Mouse (Mus musculus) c-Kit-positive CD71-positive TER-119-negative erythroid progenitor cells, embryonic 14.5 days (primary cell): ENCODE results near the gene Pik3r1.

Experiments
- DNase-seq: peaks from one replicate; pipeline ENCODE4 v3.0.0-alpha.2; 2013; ENCODE audit warnings: low read depth

Pik3r1 gene

DNA sequence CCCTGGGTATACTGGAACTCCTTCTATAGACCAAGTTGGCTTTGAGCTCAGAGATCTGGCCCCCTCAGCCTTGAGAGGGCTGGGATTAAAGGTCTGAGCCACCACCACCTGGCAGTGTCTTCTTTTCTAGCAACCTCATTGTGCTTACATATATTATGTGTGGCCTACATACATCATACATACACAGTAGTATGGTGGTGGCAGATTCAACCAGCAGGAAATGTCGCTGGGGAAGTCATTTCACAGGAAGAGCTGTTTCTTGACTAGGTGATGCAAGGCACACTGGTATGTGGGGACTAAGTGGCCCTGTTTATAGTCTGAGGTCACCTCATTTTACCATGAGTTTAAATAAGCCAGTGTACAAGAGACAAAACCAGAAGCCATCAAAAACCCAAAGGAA lies 87.9 kb downstream of the Pik3r1 start:
- DNase-seq: no peak

DNA sequence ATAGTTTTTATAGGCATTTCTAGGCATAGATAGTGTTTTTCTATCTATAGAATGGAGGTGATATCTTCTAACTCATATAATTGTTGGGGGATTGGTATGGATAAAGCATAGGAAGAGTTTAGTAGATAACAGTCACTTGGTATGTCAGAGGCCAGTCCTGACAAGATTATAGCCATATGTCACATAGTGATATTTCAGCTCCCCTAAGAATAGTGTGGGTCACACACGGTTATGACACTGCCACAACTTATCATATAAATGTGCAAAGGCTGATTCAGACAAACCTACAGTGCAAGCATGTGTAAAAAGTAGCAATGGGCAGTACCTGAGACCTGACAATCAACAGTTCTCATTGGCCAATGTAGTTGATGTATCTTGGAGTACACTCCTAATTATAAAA lies 89.0 kb downstream of the Pik3r1 start:
- no peak for DNase-seq

DNA sequence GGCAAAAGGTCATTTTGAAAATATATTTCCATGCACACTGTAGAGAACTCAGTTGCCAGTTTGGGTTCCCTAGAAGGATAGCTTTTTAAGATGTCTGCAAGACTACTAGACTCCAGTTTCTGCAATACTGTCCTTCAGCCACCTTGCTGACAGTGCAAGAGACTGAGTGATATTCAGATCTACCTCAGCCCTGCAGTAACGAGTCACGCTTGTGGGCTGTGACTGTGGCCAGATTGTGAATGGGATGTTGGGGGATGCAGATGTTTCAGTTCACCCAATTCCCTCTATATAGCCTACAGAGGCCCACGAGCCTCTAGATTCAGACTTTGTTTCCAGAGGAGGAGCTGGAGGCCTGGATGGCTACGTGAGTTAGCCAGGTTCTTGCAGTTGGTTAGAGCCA lies 90.0 kb downstream of the Pik3r1 start:
- no peak for DNase-seq

DNA sequence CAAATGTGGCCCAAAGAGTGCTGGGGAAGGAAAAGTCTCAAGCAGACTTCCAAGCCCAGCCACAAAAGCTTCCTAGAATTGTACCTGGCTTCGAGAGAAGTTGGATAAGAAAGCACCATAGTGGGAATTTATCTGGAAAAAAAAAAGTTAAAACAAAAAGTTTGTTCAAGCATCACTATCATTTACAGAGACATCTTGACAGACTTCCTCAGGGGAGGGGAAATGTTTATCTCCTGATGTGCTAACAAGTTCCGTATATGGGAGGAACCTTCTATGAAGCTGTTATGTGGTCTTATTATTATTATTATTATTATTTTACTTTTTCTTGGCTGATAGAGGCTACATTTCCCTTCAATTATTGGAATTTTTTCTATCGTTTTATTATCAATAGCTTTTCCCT lies 94.1 kb downstream of the Pik3r1 start:
- DNase-seq: no peak

DNA sequence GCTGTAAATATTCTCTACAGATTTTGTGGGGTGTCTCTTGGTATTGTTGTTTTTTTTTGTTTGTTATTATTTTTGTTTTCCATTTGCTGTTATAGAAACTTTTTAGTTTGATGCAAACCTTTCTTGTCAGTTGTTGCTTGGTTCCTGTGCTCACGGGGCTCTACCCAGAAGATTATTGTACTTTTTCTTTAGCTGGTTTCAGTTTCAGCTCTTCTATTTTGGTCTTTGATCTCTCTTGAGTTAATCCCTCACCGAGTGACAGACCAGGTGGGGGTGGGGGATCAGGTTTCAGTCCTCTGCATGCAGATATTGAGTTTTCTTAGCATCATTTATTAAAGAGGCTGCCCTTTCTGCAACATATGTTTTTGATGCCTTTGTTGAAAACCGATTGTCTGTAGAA lies 99.2 kb downstream of the Pik3r1 start:
- no peak for DNase-seq

DNA sequence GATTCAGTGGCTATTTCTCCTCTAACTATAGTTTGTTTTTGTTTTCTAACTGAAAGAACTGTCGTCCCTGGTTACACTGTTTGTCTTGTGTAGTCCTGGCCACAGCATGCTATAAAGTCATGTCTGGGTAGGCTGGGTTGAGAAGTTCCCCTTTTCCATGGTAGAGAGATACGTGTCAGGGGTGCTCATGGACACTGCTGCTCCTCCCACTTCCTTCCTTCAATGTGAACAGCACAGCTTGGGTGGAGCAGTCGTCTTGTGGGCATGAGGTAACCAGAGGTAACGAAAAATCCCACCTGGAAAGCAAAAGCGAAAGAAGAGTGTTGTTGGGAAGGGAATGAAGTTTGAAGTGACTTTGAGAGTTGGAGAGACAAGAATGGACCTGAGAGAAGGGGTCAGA lies 104.0 kb downstream of the Pik3r1 start:
- no peak for DNase-seq

DNA sequence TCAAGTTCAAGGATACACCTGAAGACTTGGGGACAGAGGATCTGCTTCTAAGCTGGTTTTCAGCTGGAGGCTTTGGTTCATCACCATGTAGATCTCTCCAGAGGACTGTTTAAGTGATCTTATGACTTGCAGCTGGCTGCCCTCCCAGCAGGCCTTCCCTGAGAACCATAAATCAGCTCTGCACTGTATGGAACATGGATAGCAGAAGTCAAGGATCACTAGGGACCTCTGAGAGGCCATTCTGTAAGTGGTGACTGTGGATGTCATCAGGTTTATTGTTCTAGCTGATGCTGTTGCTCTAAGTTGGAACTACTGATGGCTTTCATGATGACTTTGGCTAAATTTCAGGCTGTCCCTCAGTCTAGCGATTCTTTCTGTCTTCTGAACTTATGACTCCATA lies 105.1 kb downstream of the Pik3r1 start:
- DNase-seq: no peak

DNA sequence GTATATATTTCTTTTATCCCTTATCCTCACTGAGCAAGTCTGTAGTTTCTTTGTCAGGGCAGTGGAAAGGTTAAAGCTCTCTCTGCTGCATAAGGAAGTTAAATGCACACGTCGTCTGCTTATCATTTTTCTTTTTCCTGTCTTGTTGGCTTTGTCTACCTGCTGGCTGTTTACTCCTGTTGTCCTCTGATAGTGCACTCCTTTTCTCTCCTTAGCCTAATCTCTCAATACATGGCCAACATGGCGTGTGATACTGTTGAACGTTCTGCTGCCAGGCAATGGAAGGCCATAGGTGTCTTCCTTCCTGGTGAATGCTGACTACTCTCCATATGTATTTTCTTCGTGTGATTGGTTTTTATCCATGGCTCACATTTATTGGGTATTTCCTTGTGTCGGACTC lies 106.5 kb downstream of the Pik3r1 start:
- peak; percentile 47 for DNase-seq

DNA sequence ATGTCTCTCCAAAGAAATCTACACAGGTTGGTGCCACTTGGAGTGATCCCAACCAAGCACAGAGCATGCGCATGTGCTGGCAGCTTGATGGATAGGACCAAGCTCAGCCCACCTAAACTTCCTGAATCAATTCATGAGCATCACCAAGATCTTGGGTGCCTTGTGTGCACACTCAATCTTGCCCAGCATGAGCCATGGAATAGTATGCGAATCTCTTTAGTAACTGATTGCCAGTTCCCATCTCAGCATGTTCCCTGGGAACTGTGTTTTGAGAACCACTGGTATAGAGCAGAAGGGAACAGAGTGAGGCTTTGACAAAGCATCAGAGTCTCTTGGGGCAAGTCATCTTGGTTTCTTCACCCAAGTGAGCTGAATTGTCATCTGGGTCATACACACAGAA lies 107.8 kb downstream of the Pik3r1 start:
- DNase-seq: no peak

DNA sequence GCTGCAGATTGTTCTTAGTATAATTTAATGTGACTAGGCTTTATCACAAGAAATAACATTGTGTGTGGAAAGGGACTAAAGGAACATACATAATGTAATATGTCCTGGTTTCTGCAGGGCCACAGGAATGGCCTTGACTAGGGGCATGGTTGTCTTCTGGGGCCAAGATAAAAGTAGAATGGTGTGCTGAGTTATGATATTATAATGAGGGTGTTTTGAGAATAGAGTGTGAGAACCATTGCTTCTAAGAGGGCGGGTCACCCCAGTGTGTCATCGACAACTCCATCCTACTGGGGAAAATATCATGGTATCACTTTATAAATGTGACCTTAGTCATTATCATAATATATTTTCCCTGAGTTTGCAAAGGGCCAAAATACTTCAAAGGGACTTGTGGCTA lies 115.9 kb downstream of the Pik3r1 start:
- no peak for DNase-seq

DNA sequence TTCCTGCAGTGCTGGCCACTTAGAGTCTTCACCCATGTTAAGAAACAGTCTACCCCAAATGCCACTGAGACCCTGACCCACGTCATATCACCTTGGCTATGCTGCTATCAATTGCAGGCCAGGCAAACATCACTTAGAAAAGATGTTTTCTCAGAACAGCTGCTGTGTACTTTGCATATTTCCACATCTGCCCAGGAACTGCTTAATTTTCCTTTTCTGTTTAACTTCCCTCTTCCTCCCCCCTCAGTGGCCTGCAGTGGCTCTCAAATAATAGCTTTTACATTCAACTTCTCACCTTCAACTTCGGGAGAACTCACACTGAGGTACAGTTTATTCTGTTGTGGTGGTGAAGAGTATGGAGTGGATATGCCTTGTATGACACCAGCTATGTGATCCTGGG lies 126.4 kb downstream of the Pik3r1 start:
- DNase-seq: no peak

DNA sequence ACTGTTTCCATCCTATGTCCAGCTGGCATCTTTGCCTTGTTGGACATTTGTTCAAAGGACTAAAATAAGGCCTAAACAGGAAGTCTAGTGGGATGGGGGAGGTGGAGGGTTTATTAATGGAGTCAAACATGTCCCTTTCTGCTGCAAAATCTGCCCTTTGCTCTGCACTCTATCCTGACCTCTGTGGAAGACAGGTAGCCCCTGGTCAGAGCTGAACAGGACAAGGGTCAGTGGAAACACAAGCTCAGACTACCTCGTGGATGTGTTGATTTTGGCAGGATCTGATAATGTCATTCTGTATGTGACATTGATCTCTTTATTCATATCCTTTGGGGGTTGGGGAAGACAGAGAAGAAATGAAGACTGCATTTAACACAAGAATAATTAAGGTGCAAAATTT lies 132.2 kb downstream of the Pik3r1 start:
- DNase-seq: no peak

DNA sequence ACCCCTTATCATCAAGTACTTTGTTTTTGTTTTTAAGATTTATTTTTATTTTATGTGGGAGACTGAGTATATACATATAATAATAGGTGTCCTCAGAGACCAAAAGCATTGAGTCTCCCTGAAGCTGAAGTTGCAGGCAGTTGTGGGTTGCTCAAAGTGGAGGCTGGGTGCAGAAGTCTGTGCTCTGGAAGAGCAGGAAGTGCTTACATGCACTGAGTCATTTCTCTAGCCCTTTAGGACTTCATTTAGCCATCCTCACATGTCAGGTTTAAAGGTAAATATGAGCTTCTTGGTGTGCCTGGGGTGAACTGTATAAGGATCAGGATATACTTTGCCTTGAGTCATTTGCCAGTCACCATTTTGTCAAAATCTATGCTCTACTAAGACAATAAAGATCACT lies 133.6 kb downstream of the Pik3r1 start:
- DNase-seq: no peak

DNA sequence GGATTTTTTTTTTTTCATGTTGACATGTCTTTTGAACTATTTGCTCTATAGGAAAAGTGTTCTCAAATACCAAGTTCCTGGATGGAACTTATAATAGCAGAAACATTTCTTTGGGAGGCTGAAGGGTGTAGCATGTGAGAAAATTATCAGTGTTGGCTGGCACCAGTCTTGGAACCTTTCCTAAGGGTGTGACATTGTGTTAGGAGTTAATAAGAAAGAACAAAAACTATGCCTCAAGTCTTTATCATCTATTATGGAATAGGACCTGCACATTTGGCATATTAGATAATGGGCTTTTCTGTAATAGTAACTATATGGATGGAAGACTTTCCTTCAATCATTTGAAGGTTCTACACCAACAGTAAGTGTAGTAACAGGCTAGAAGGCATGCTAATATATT lies 134.4 kb downstream of the Pik3r1 start:
- no peak for DNase-seq

DNA sequence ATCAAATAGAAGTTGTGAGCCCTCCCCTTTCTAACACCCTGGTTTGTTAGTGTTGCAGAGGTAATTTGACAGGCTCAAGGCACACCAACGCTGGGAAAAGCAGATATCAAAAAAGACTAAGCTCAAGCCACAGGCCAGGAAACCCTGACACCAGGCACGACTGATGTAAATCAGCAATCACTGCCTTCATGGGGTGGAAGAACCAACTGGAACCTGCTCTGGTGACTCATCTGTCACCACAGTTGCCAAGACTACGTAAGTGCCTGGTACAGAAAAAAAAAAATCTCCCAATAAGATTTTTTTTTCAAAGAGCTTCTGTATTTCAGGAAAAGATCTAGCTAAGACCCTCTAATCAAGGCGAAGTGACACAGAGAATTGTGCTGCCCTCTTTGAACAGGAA lies 135.2 kb downstream of the Pik3r1 start:
- no peak for DNase-seq

DNA sequence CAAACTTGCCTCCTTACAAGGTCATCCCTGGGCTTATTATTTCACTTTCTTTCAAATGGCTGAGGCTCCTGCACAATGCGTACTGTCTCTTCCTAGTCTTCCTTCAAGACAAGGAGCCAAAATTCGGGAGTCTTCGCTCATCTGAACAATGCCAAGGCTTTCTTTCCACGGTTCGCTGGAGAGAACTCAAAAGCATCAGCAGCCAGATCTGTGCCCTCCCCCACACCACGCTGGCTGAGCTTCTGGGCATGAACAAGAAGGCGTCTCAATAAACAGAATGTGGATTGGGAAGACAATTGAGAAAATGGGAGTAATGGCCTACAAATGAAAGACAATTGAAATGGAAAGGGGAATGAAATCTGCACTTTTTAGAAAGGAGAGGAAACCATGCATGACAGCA lies 136.5 kb downstream of the Pik3r1 start:
- no peak for DNase-seq
